9 mouse cellular contexts compared by ENCODE assay signal in genomic region chr2:66799676-66800249, GRCm38 (mm10). TPM values are rescaled to one million over a fixed set of nuclear protein-coding genes. Genes with fewer than 3 reads are reported as not detected.
A peak's percentile ranks its signal among the peaks of the same experiment; 100 is the strongest.
DNase-seq lines count a peak whose midpoint lies in the region; ATAC-seq and TF ChIP-seq lines count a peak whose summit lies in the region.
"Had no signal": no experiment of that assay in that cellular context is flagged by ENCODE, and none has a peak within 500 bp of the region (broad histone marks: within the 10 kb centered on the region; RNA-seq: fewer than 3 reads in every experiment).

No protein-coding gene starts in this region.

- 45% methylated on average over 4 of the region's 4 CpGs for WGBS in heart, postnatal 0 days
- 47% methylated on average over 4 of the region's 4 CpGs for WGBS in heart, embryonic 12.5 days
- WGBS in neural tube, embryonic 13.5 days = 38% methylated on average over 4 of the region's 4 CpGs
- WGBS in forebrain, postnatal 0 days = 40% methylated on average over 4 of the region's 4 CpGs
- 43% methylated on average over 4 of the region's 4 CpGs for WGBS in stomach, postnatal 0 days
- WGBS in thymus, adult 2 months = 41% methylated on average over 4 of the region's 4 CpGs

- peaks cover 11% of the 10 kb centered on the region; the same call in 1 of the 2 replicates for H3K4me1 ChIP-seq in heart, postnatal 0 days (ENCODE audit: control insufficient read depth, insufficient read depth)
- H3K4me1 ChIP-seq in heart, embryonic 12.5 days (replicated peaks) = no peaks in the 10 kb centered on the region
- H3K4me1 ChIP-seq in neural tube, embryonic 13.5 days (replicated peaks) = no peaks in the 10 kb centered on the region
- H3K4me1 ChIP-seq in forebrain, postnatal 0 days (ENCODE audit: insufficient read depth) = no peaks in the 10 kb centered on the region
- no peaks in the 10 kb centered on the region for H3K4me1 ChIP-seq in stomach, postnatal 0 days (replicated peaks; ENCODE audit: control insufficient read depth, insufficient read depth)
- no peaks in the 10 kb centered on the region for H3K4me1 ChIP-seq in thymus, adult 2 months (replicated peaks; ENCODE audit: control insufficient read depth, insufficient read depth, low read length)
- H3K4me1 ChIP-seq: limb, embryonic 15.5 days had no signal

- no peak overlapping the region for H3K9ac ChIP-seq in heart, postnatal 0 days (replicated peaks; ENCODE audit: low read depth, low read length)
- H3K9ac ChIP-seq in heart, embryonic 12.5 days = no peak overlapping the region
- no peak overlapping the region for H3K9ac ChIP-seq in neural tube, embryonic 13.5 days
- H3K9ac ChIP-seq in forebrain, postnatal 0 days = no peak overlapping the region
- no peak overlapping the region for H3K9ac ChIP-seq in stomach, postnatal 0 days (ENCODE audit: low read length)
- H3K9ac ChIP-seq: limb, embryonic 15.5 days had no signal

- TF ChIP-seq CTCF in heart, postnatal 0 days (IDR thresholded peaks at IDR 0.05; ENCODE audit: low read depth) = peak; percentile 55
- TF ChIP-seq CTCF in forebrain, postnatal 0 days (IDR thresholded peaks at IDR 0.05; ENCODE audit: low read depth) = peak; percentile 73
- TF ChIP-seq CTCF in stomach, postnatal 0 days (IDR thresholded peaks at IDR 0.05; ENCODE audit: low read depth) = peak; percentile 75
- TF ChIP-seq CTCF in thymus, adult 2 months (IDR thresholded peaks at IDR 0.05; ENCODE audit: borderline replicate concordance, control insufficient read depth, extremely low read depth, insufficient read depth, low read length, poor library complexity) = no peak

- no peaks in the 10 kb centered on the region for H3K27me3 ChIP-seq in heart, postnatal 0 days (ENCODE audit: control insufficient read depth, insufficient read depth, low read length)
- no peaks in the 10 kb centered on the region for H3K27me3 ChIP-seq in heart, embryonic 12.5 days (replicated peaks)
- H3K27me3 ChIP-seq in neural tube, embryonic 13.5 days = no peaks in the 10 kb centered on the region
- H3K27me3 ChIP-seq in forebrain, postnatal 0 days (ENCODE audit: insufficient read depth, low read length) = no peaks in the 10 kb centered on the region
- H3K27me3 ChIP-seq in stomach, postnatal 0 days (ENCODE audit: control insufficient read depth, insufficient read depth, low read length) = no peaks in the 10 kb centered on the region
- H3K27me3 ChIP-seq in thymus, adult 2 months (ENCODE audit: control insufficient read depth, insufficient read depth, low read length) = no peaks in the 10 kb centered on the region
- H3K27me3 ChIP-seq: limb, embryonic 15.5 days had no signal

- TF ChIP-seq POLR2A in thymus, adult 2 months (IDR thresholded peaks at IDR 0.05; ENCODE audit: control insufficient read depth, extremely low read depth, insufficient read depth, low read length, poor library complexity) = no peak

- no peaks in the 10 kb centered on the region for H3K9me3 ChIP-seq in heart, postnatal 0 days (replicated peaks; ENCODE audit: control insufficient read depth, low read length)
- H3K9me3 ChIP-seq in heart, embryonic 12.5 days (replicated peaks) = no peaks in the 10 kb centered on the region
- no peaks in the 10 kb centered on the region for H3K9me3 ChIP-seq in neural tube, embryonic 13.5 days
- H3K9me3 ChIP-seq in forebrain, postnatal 0 days (ENCODE audit: low read length) = no peaks in the 10 kb centered on the region
- H3K9me3 ChIP-seq in stomach, postnatal 0 days (ENCODE audit: control insufficient read depth, low read length) = no peaks in the 10 kb centered on the region
- H3K9me3 ChIP-seq: limb, embryonic 15.5 days had no signal

- H3K4me3 ChIP-seq in heart, postnatal 0 days (ENCODE audit: low read depth, low read length) = no peak overlapping the region
- H3K4me3 ChIP-seq in heart, embryonic 12.5 days = no peak overlapping the region
- no peak overlapping the region for H3K4me3 ChIP-seq in neural tube, embryonic 13.5 days
- H3K4me3 ChIP-seq in forebrain, postnatal 0 days (ENCODE audit: low read depth, low read length) = no peak overlapping the region
- H3K4me3 ChIP-seq in stomach, postnatal 0 days (ENCODE audit: low read depth, low read length) = no peak overlapping the region
- H3K4me3 ChIP-seq in thymus, adult 2 months (ENCODE audit: control insufficient read depth, insufficient read depth, low read length) = no peak overlapping the region
- H3K4me3 ChIP-seq: limb, embryonic 15.5 days had no signal

- H3K36me3 ChIP-seq in heart, postnatal 0 days (replicated peaks; ENCODE audit: control insufficient read depth, insufficient read depth, low read length) = no peaks in the 10 kb centered on the region
- no peaks in the 10 kb centered on the region for H3K36me3 ChIP-seq in heart, embryonic 12.5 days
- H3K36me3 ChIP-seq in neural tube, embryonic 13.5 days = no peaks in the 10 kb centered on the region
- no peaks in the 10 kb centered on the region for H3K36me3 ChIP-seq in forebrain, postnatal 0 days (ENCODE audit: insufficient read depth)
- no peaks in the 10 kb centered on the region for H3K36me3 ChIP-seq in stomach, postnatal 0 days (ENCODE audit: control insufficient read depth, insufficient read depth, low read length)
- no peaks in the 10 kb centered on the region for H3K36me3 ChIP-seq in thymus, adult 2 months (ENCODE audit: control insufficient read depth, insufficient read depth, low read length)
- H3K36me3 ChIP-seq: limb, embryonic 15.5 days had no signal

- no peak for ATAC-seq in heart, postnatal 0 days (ENCODE audit: insufficient read depth, low read depth)
- ATAC-seq in heart, embryonic 12.5 days (ENCODE audit: insufficient number of reproducible peaks, low FRiP score) = no peak
- peak; percentile 65; the same call in 1 of the 2 replicates for ATAC-seq in neural tube, embryonic 13.5 days (ENCODE audit: low read depth)
- ATAC-seq in forebrain, postnatal 0 days = peak; percentile 66; the same call in 1 of the 2 replicates
- no peak for ATAC-seq in stomach, postnatal 0 days (ENCODE audit: low FRiP score, low TSS enrichment)

- no peak for TF ChIP-seq EP300 in heart, postnatal 0 days (IDR thresholded peaks at IDR 0.05; ENCODE audit: low read depth)
- no peak for TF ChIP-seq EP300 in stomach, postnatal 0 days (optimal IDR thresholded peaks at IDR 0.05)

- DNase-seq in heart, postnatal 0 days (ENCODE audit: low spot score) = peak; percentile 29
- no peak for DNase-seq in neural tube, embryonic 10.5 days (ENCODE audit: extremely low spot score, low spot score)
- DNase-seq in forebrain, postnatal 0 days = peak; percentile 74
- no peak for DNase-seq in stomach, postnatal 0 days (ENCODE audit: low spot score)
- DNase-seq in thymus, postnatal 25 days = no peak
- no peak for DNase-seq in thymus, adult 2 months

- no peak overlapping the region for H3K4me2 ChIP-seq in heart, postnatal 0 days (ENCODE audit: low read depth, low read length)
- H3K4me2 ChIP-seq in heart, embryonic 12.5 days = no peak overlapping the region
- no peak overlapping the region for H3K4me2 ChIP-seq in neural tube, embryonic 13.5 days
- H3K4me2 ChIP-seq in forebrain, postnatal 0 days (ENCODE audit: low read depth) = no peak overlapping the region
- H3K4me2 ChIP-seq in stomach, postnatal 0 days (replicated peaks; ENCODE audit: low read depth) = no peak overlapping the region
- H3K4me2 ChIP-seq: limb, embryonic 15.5 days had no signal

- no peak overlapping the region for H3K27ac ChIP-seq in heart, postnatal 0 days (ENCODE audit: low read depth)
- H3K27ac ChIP-seq in heart, embryonic 12.5 days (ENCODE audit: poor library complexity, severe bottlenecking) = no peak overlapping the region
- no peak overlapping the region for H3K27ac ChIP-seq in neural tube, embryonic 13.5 days (replicated peaks)
- no peak overlapping the region for H3K27ac ChIP-seq in forebrain, postnatal 0 days (ENCODE audit: low read depth, low read length)
- no peak overlapping the region for H3K27ac ChIP-seq in stomach, postnatal 0 days (replicated peaks)
- no peak overlapping the region for H3K27ac ChIP-seq in thymus, adult 2 months (ENCODE audit: control insufficient read depth, insufficient read depth, low read length)
- H3K27ac ChIP-seq: limb, embryonic 15.5 days had no signal

RNA-seq across cellular contexts. Expression of gene Scn7a, which starts 15.0 kb away (rescaled TPM):
- total RNA-seq in heart, postnatal 0 days (2014; rRNA removed; ENCODE audit: low replicate concordance) = 2.6 and 3.6 TPM in 2 replicates
- 1.2 TPM in 2 replicates for polyA plus RNA-seq in heart, postnatal 0 days (2015; fragmentation: Nextera tagmentation; extraction: Ambion mirVana)
- polyA plus RNA-seq in heart, embryonic 12.5 days (2016; fragmentation: Nextera tagmentation; extraction: Ambion mirVana) = 0.98 and 1.2 TPM in 2 replicates
- polyA plus RNA-seq in neural tube, embryonic 13.5 days (2015; fragmentation: Nextera tagmentation; extraction: Ambion mirVana) = 5.0 and 7.0 TPM in 2 replicates
- 0.15 and 0.24 TPM in 2 replicates for total RNA-seq in forebrain, postnatal 0 days (2014; rRNA removed)
- 0.04 and 0.08 TPM in 2 replicates for polyA plus RNA-seq in forebrain, postnatal 0 days (2015; fragmentation: Nextera tagmentation; extraction: Ambion mirVana)
- polyA plus RNA-seq in stomach, postnatal 0 days (2015; fragmentation: Nextera tagmentation; extraction: Ambion mirVana) = 0.62 TPM in 2 replicates
- polyA plus RNA-seq in thymus, adult 2 months (2012; rRNA removed) = 0.61 and 1.2 TPM in 2 replicates

Comparison
In these comparisons a context has a peak if more than half of its experiments do, and no peak if none do; other contexts are left out.
1. ATAC-seq: peak in neural tube, embryonic 13.5 days (single experiment) and forebrain, postnatal 0 days (single experiment); none in heart, postnatal 0 days (single experiment), heart, embryonic 12.5 days (single experiment) and stomach, postnatal 0 days (single experiment).
2. DNase-seq: peak in heart, postnatal 0 days (single experiment) and forebrain, postnatal 0 days (single experiment); none in neural tube, embryonic 10.5 days (single experiment), stomach, postnatal 0 days (single experiment), thymus, postnatal 25 days (single experiment) and thymus, adult 2 months (single experiment).